ENCODE assay signal across 17 mouse cellular contexts in the genomic region with DNA sequence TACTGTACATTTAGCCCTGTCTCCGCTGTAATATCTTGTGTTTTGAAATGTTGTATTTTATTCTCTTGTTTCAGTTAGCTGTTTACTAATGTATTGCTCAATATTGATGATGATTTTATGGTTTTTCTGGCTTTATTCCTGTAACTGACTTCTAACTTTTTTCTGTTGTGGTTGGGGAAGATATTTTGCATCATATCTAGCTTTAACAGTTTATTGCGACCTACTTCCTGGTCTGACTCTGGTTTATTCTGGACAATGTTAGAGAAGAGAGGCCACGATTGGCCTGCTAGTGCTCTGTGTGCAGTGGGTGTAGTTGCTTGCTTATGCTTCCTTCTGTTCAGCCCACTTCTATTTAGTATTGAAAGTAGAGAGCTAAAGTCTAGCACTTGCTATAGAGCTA.
A peak's percentile ranks its signal among the peaks of the same experiment; 100 is the strongest.
DNase-seq lines count a peak whose midpoint lies in the region; ATAC-seq lines count a peak whose summit lies in the region.
"Had no signal": no experiment of that assay in that cellular context is flagged by ENCODE, and none has a peak within 500 bp of the region (broad histone marks: within the 10 kb centered on the region; RNA-seq: fewer than 3 reads in every experiment).

No protein-coding gene starts in this region.

- no peak for DNase-seq in liver, embryonic 13.5 days
- peak; percentile 37 for DNase-seq in NIH3T3 (ENCODE audit: low read depth)
- DNase-seq in thymus, postnatal 14 days = no peak
- DNase-seq in yolk sac, embryonic 10.5 days (ENCODE audit: low spot score) = no peak
- DNase-seq in heart, postnatal 4 days = no peak
- DNase-seq: cerebellum, adult 8-10 months; kidney, postnatal 10 days; midbrain, embryonic 14.5 days; right cerebral cortex, postnatal 4 days had no signal

- no peak overlapping the region for H3K9ac ChIP-seq in liver, embryonic 13.5 days
- H3K9ac ChIP-seq in liver, embryonic 12.5 days = no peak overlapping the region
- H3K9ac ChIP-seq in liver, embryonic 15.5 days = no peak overlapping the region
- no peak overlapping the region for H3K9ac ChIP-seq in stomach, embryonic 14.5 days (replicated peaks; ENCODE audit: low read depth, low read length)
- H3K9ac ChIP-seq: lung, embryonic 15.5 days; neural tube, embryonic 13.5 days had no signal

- H3K27ac ChIP-seq in liver, embryonic 13.5 days = 0 out of 2 replicates have a peak overlapping the region, but pooled peaks have one; percentile 10
- H3K27ac ChIP-seq in liver, embryonic 12.5 days = no peak overlapping the region
- no peak overlapping the region for H3K27ac ChIP-seq in liver, embryonic 15.5 days (replicated peaks)
- 0 out of 2 replicates have a peak overlapping the region, but pooled peaks have one; percentile 45 for H3K27ac ChIP-seq in stomach, embryonic 14.5 days (ENCODE audit: low read length)
- H3K27ac ChIP-seq: hindbrain, postnatal 0 days; lung, embryonic 15.5 days; neural tube, embryonic 13.5 days had no signal

- H3K27me3 ChIP-seq in liver, embryonic 13.5 days = no peaks in the 10 kb centered on the region
- H3K27me3 ChIP-seq in liver, embryonic 12.5 days (replicated peaks) = no peaks in the 10 kb centered on the region
- H3K27me3 ChIP-seq in liver, embryonic 15.5 days = no peaks in the 10 kb centered on the region
- H3K27me3 ChIP-seq in stomach, embryonic 14.5 days (ENCODE audit: control insufficient read depth, insufficient read depth, low read length) = no peaks in the 10 kb centered on the region
- H3K27me3 ChIP-seq: lung, embryonic 15.5 days; neural tube, embryonic 13.5 days; Patski had no signal

- no peak overlapping the region for H3K4me3 ChIP-seq in liver, embryonic 13.5 days (replicated peaks)
- H3K4me3 ChIP-seq in liver, embryonic 12.5 days = no peak overlapping the region
- H3K4me3 ChIP-seq in liver, embryonic 15.5 days (replicated peaks) = no peak overlapping the region
- H3K4me3 ChIP-seq in stomach, embryonic 14.5 days (ENCODE audit: low read depth, low read length) = no peak overlapping the region
- H3K4me3 ChIP-seq: lung, embryonic 15.5 days; neural tube, embryonic 13.5 days had no signal

- WGBS in liver, embryonic 13.5 days (ENCODE audit: insufficient replicate concordance) = 36% methylated on average over 3 of the region's 3 CpGs
- WGBS in liver, embryonic 12.5 days (ENCODE audit: insufficient replicate concordance) = 52% methylated on average over 3 of the region's 3 CpGs
- WGBS in liver, embryonic 15.5 days (ENCODE audit: insufficient replicate concordance) = 29% methylated on average over 3 of the region's 3 CpGs
- WGBS in stomach, embryonic 14.5 days = 65% methylated on average over 3 of the region's 3 CpGs

- no peak overlapping the region for H3K4me2 ChIP-seq in liver, embryonic 13.5 days
- H3K4me2 ChIP-seq in liver, embryonic 12.5 days = no peak overlapping the region
- 0 out of 2 replicates have a peak overlapping the region, but pooled peaks have one; percentile 13 for H3K4me2 ChIP-seq in liver, embryonic 15.5 days
- H3K4me2 ChIP-seq in stomach, embryonic 14.5 days (replicated peaks; ENCODE audit: low read depth, low read length) = no peak overlapping the region
- H3K4me2 ChIP-seq: lung, embryonic 15.5 days; neural tube, embryonic 13.5 days had no signal

- peaks cover 39% of the 10 kb centered on the region for H3K4me1 ChIP-seq in liver, embryonic 13.5 days (replicated peaks)
- peaks cover 41% of the 10 kb centered on the region for H3K4me1 ChIP-seq in liver, embryonic 12.5 days
- peaks cover 32% of the 10 kb centered on the region for H3K4me1 ChIP-seq in liver, embryonic 15.5 days (replicated peaks)
- H3K4me1 ChIP-seq in stomach, embryonic 14.5 days (ENCODE audit: control insufficient read depth, insufficient read depth, low read length) = peaks cover 6% of the 10 kb centered on the region; the same call in 1 of the 2 replicates
- H3K4me1 ChIP-seq: lung, embryonic 15.5 days; neural tube, embryonic 13.5 days had no signal

- no peaks in the 10 kb centered on the region for H3K9me3 ChIP-seq in liver, embryonic 13.5 days (replicated peaks)
- no peaks in the 10 kb centered on the region for H3K9me3 ChIP-seq in liver, embryonic 12.5 days (replicated peaks)
- no peaks in the 10 kb centered on the region for H3K9me3 ChIP-seq in liver, embryonic 15.5 days (replicated peaks)
- H3K9me3 ChIP-seq in stomach, embryonic 14.5 days (ENCODE audit: control insufficient read depth, low read depth, low read length) = no peaks in the 10 kb centered on the region
- H3K9me3 ChIP-seq: lung, embryonic 15.5 days; neural tube, embryonic 13.5 days had no signal

- ATAC-seq in liver, embryonic 13.5 days (ENCODE audit: low read depth) = no peak
- no peak for ATAC-seq in liver, embryonic 12.5 days
- no peak for ATAC-seq in liver, embryonic 15.5 days (ENCODE audit: insufficient read depth)
- ATAC-seq in stomach, embryonic 14.5 days (ENCODE audit: insufficient number of reproducible peaks, insufficient read depth, low FRiP score, low read depth) = no peak
- ATAC-seq: CD4-positive, CD25-positive, alpha-beta regulatory T cell, adult 4 months; hindbrain, postnatal 0 days; Patski had no signal

- H3K36me3 ChIP-seq in liver, embryonic 13.5 days = peaks cover 3% of the 10 kb centered on the region; the same call in 1 of the 2 replicates
- peaks cover 10% of the 10 kb centered on the region; the same call in 1 of the 2 replicates for H3K36me3 ChIP-seq in liver, embryonic 12.5 days
- no peaks in the 10 kb centered on the region for H3K36me3 ChIP-seq in liver, embryonic 15.5 days (replicated peaks)
- no peaks in the 10 kb centered on the region for H3K36me3 ChIP-seq in stomach, embryonic 14.5 days (ENCODE audit: control insufficient read depth, insufficient read depth, low read length)
- H3K36me3 ChIP-seq: lung, embryonic 15.5 days; neural tube, embryonic 13.5 days had no signal

Comparison
In these comparisons a context has a peak if more than half of its experiments do, and no peak if none do; other contexts are left out.
1. H3K27ac ChIP-seq: peak in liver, embryonic 13.5 days (single experiment) and stomach, embryonic 14.5 days (single experiment); none in liver, embryonic 12.5 days (single experiment) and liver, embryonic 15.5 days (single experiment).